Mouse (Mus musculus) heart, adult 2 months (tissue): Measurements from ENCODE around the gene Sema3b.
"Not testable (repeated sequence)": the region's sequence is repeated elsewhere in the genome, so short reads cannot be mapped to it uniquely, and the experiment has no call there.

Experiments used
- CTCF ChIP-seq: fragments of 200-600 bp; IDR thresholded peaks from 2 replicates; pipeline ENCODE4 v1.8.1; 2022; ENCODE audit warnings: antibody characterized with exemption, mild to moderate bottlenecking, moderate library complexity
- EP300 ChIP-seq: fragments of 200-500 bp; IDR thresholded peaks from 2 replicates; pipeline ENCODE4 v1.6.1; 2011; ENCODE audit warnings: low read depth, low read length, control low read depth; ENCODE audit not compliant: insufficient read depth
- POLR2A ChIP-seq: fragments of 200-500 bp; IDR thresholded peaks from 2 replicates; pipeline ENCODE4 v1.6.1; 2011; ENCODE audit warnings: mild to moderate bottlenecking, low read depth, low read length, control low read depth; ENCODE audit not compliant: insufficient read depth

- not testable (repeated sequence) for TF ChIP-seq EP300, CTCF, POLR2A
These were observed 43.5 kb downstream of the Sema3b start for GRCm38 (mm10) chr9:107565556-107565955.
